Mouse (Mus musculus): ENCODE measurements around the gene Eif5a. TPM values are rescaled to one million over a fixed set of nuclear protein-coding genes. Genes with fewer than 3 reads are reported as not detected.

Eif5a gene
- polyA plus RNA-seq, 1 experiment from 2014 or later, result 1,371 TPM

DNA sequence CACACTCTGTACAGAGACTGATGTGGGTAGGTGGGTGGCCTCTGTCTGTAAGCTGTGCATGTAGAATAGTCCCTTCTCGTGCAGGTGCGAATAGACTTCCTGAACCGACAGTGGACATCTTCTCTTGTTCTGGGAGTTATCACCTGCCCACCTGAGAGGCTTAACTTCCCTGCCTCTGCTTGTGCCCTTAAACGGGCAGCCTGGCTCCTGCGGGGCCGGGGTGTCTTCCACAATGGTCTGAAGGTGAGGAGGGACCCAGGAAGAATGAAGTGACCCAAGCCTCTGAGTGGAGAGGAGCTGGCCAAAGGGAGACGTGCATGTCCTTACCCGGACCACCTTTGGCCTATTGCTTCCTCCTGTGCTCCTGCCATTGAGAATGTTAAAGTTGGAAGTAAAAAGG is 11.6 kb downstream of the Eif5a start:
- Histone ChIP-seq H3K9ac (ENCODE audit: low read depth, low read length) (no peak overlapping the region; the same call in 1 of the 2 replicates), H3K27ac (peak overlapping the region; percentile 50; the same call in 1 of the 2 replicates), H3K36me3 (ENCODE audit: insufficient read depth, low read length) (peaks cover 70% of the 10 kb centered on the region), H3K4me3 (replicated peaks; ENCODE audit: low read depth, low read length) (no peak overlapping the region), H3K4me2 (ENCODE audit: low read length) (no peak overlapping the region), H3K9me3 (replicated peaks; ENCODE audit: low read length) (no peaks in the 10 kb centered on the region), H3K4me1 (replicated peaks; ENCODE audit: insufficient read depth, low read length) (peaks cover 7% of the 10 kb centered on the region; the same call in 1 of the 2 replicates), H3K27me3 (ENCODE audit: insufficient read depth, low read length) (no peaks in the 10 kb centered on the region)
- TF ChIP-seq CTCF (IDR thresholded peaks at IDR 0.05; ENCODE audit: low read depth), result no peak
- ATAC-seq (replicated peaks; ENCODE audit: low FRiP score, low read depth) (no peak), DNase-seq (ENCODE audit: low spot score) (no peak)
- WGBS, result 92% methylated on average over 8 of the region's 8 CpGs

DNA sequence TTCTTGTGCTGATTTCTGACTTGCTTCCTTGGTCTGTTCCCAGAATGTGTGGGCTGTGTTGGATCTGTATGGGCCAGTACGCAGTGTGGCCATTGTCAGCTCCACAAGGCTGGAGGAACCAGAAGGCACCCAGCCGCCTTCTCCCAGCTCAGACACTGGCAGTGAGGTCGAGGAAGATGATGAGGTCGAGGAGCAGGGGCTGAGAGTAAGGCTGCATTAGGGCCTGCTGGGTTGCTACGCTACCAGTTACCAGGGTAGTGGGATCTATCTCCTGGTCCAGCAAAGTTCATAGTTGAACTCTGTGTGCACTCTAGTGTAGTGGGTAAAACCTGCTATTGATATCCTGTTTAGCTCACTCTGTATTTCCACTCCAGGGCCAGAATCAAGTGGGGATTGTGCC is 12.6 kb downstream of the Eif5a start:
- no peak overlapping the region for H3K27ac ChIP-seq
- ATAC-seq (replicated peaks; ENCODE audit: low FRiP score, low read depth) (no peak), DNase-seq (ENCODE audit: low spot score) (no peak)
- H3K9me3 ChIP-seq (replicated peaks; ENCODE audit: low read length), result no peaks in the 10 kb centered on the region
- no peaks in the 10 kb centered on the region for H3K27me3 ChIP-seq (ENCODE audit: insufficient read depth, low read length)
- peaks cover 75% of the 10 kb centered on the region for H3K36me3 ChIP-seq (ENCODE audit: insufficient read depth, low read length)
- H3K4me3 ChIP-seq (replicated peaks; ENCODE audit: low read depth, low read length), result no peak overlapping the region
- H3K4me1 ChIP-seq (replicated peaks; ENCODE audit: insufficient read depth, low read length), result no peaks in the 10 kb centered on the region; the same call in 1 of the 2 replicates
- H3K4me2 ChIP-seq (ENCODE audit: low read length), result peak overlapping the region; percentile 5; the same call in 1 of the 2 replicates
- H3K9ac ChIP-seq (ENCODE audit: low read depth, low read length), result no peak overlapping the region
- 91% methylated on average over 5 of the region's 5 CpGs for WGBS
- no peak for TF ChIP-seq CTCF (IDR thresholded peaks at IDR 0.05; ENCODE audit: low read depth)

DNA sequence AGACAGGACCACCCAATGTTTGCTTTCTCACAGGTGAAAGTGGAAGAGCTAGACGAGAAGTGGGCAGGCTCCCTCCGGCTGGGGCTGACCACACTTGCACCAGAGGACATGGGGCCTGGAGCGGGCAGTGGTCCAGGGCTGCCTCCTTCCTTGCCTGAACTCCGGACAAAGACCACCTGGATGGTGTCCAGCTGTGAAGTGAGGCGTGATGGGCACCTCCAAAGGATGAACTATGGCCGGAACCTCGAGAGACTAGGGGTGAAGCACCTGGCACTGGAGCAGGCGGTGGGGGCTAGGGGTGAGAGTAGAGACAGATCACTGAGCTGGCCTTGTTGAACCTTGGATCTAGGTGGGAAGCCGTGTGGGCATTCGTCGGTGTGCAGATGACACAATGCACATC is 13.1 kb downstream of the Eif5a start:
- WGBS, result 80% methylated on average over 11 of the region's 11 CpGs
- H3K4me2 ChIP-seq (ENCODE audit: low read length), result no peak overlapping the region
- H3K36me3 ChIP-seq (ENCODE audit: insufficient read depth, low read length), result peaks cover 81% of the 10 kb centered on the region
- no peak overlapping the region for H3K4me3 ChIP-seq (replicated peaks; ENCODE audit: low read depth, low read length)
- no peaks in the 10 kb centered on the region for H3K9me3 ChIP-seq (replicated peaks; ENCODE audit: low read length)
- no peaks in the 10 kb centered on the region; the same call in 1 of the 2 replicates for H3K4me1 ChIP-seq (replicated peaks; ENCODE audit: insufficient read depth, low read length)
- no peak for TF ChIP-seq CTCF (IDR thresholded peaks at IDR 0.05; ENCODE audit: low read depth)
- no peak for DNase-seq (ENCODE audit: low spot score)
- no peak overlapping the region for H3K9ac ChIP-seq (ENCODE audit: low read depth, low read length)
- ATAC-seq (replicated peaks; ENCODE audit: low FRiP score, low read depth), result peak; percentile 74
- no peaks in the 10 kb centered on the region for H3K27me3 ChIP-seq (ENCODE audit: insufficient read depth, low read length)
- H3K27ac ChIP-seq, result no peak overlapping the region

GRCm38 (mm10) chr11:69904311-69904710 is 17.4 kb downstream of the Eif5a start:
- Histone ChIP-seq H3K4me1 (replicated peaks; ENCODE audit: insufficient read depth, low read length) (peaks cover 17% of the 10 kb centered on the region; the same call in 1 of the 2 replicates), H3K27me3 (ENCODE audit: insufficient read depth, low read length) (no peaks in the 10 kb centered on the region), H3K36me3 (ENCODE audit: insufficient read depth, low read length) (peaks cover 52% of the 10 kb centered on the region), H3K9me3 (replicated peaks; ENCODE audit: low read length) (no peaks in the 10 kb centered on the region), H3K4me2 (ENCODE audit: low read length) (no peak overlapping the region), H3K9ac (ENCODE audit: low read depth, low read length) (no peak overlapping the region), H3K27ac (no peak overlapping the region), H3K4me3 (replicated peaks; ENCODE audit: low read depth, low read length) (no peak overlapping the region)
- DNase-seq (ENCODE audit: low spot score), result no peak
- no peak for TF ChIP-seq CTCF (IDR thresholded peaks at IDR 0.05; ENCODE audit: low read depth)
- no peak for ATAC-seq (replicated peaks; ENCODE audit: low FRiP score, low read depth)
- WGBS, result 95% methylated on average over 9 of the region's 9 CpGs

DNA sequence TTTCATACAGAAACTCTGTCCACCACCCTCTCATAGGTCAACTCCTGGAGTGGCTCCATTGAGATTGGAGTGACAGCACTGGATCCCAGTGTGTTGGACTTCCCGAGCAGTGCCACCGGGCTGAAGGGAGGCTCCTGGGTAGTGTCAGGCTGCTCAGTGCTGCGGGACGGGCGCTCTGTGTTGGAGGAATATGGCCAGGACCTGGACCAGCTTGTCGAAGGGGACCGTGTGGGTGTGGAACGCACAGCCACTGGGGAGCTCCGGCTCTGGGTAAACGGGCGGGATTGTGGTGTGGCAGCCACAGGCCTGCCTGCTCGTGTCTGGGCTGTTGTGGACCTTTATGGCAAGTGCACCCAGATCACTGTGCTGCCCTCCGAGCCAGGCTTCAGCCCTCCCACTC is 18.8 kb downstream of the Eif5a start:
- 82% methylated on average over 12 of the region's 13 CpGs for WGBS
- no peak for ATAC-seq (replicated peaks; ENCODE audit: low FRiP score, low read depth)
- Histone ChIP-seq H3K4me2 (ENCODE audit: low read length) (peak overlapping the region; percentile 90), H3K9me3 (replicated peaks; ENCODE audit: low read length) (no peaks in the 10 kb centered on the region), H3K27ac (no peak overlapping the region), H3K27me3 (ENCODE audit: insufficient read depth, low read length) (no peaks in the 10 kb centered on the region), H3K36me3 (ENCODE audit: insufficient read depth, low read length) (peaks cover 39% of the 10 kb centered on the region), H3K9ac (ENCODE audit: low read depth, low read length) (peak overlapping the region; percentile 77; the same call in 1 of the 2 replicates), H3K4me3 (replicated peaks; ENCODE audit: low read depth, low read length) (peak overlapping the region; percentile 62; the same call in 1 of the 2 replicates), H3K4me1 (replicated peaks; ENCODE audit: insufficient read depth, low read length) (peaks cover 17% of the 10 kb centered on the region; the same call in 1 of the 2 replicates)
- no peak for DNase-seq (ENCODE audit: low spot score)
- no peak for TF ChIP-seq CTCF (IDR thresholded peaks at IDR 0.05; ENCODE audit: low read depth)

DNA sequence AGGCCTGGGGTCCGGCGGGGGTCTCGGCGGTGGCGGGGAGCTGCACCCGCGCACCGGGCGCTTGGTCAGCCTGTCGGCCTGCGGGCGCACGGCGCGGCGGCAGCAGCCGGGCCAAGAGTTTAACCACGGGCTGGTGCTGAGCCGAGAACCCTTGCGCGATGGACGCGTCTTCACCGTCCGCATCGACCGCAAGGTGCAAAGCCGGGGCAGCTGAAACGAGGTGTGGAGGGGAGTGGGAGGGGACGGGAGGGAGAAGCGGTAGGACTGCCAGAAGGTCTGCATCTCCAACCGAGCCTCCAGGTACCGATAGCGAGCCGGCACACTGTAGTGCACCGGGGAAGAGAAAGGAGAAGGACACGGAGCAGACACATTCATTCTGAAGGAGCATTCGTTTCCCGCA is 19.8 kb downstream of the Eif5a start:
- 1% methylated on average over 39 of the region's 39 CpGs for WGBS
- no peak for TF ChIP-seq CTCF (IDR thresholded peaks at IDR 0.05; ENCODE audit: low read depth)
- Histone ChIP-seq H3K4me1 (replicated peaks; ENCODE audit: insufficient read depth, low read length) (peaks cover 17% of the 10 kb centered on the region; the same call in 1 of the 2 replicates), H3K27me3 (ENCODE audit: insufficient read depth, low read length) (no peaks in the 10 kb centered on the region), H3K4me3 (replicated peaks; ENCODE audit: low read depth, low read length) (peak overlapping the region; percentile 62), H3K4me2 (ENCODE audit: low read length) (peak overlapping the region; percentile 90), H3K36me3 (ENCODE audit: insufficient read depth, low read length) (peaks cover 30% of the 10 kb centered on the region), H3K9me3 (replicated peaks; ENCODE audit: low read length) (no peaks in the 10 kb centered on the region), H3K9ac (ENCODE audit: low read depth, low read length) (peak overlapping the region; percentile 77), H3K27ac (peak overlapping the region; percentile 93)
- ATAC-seq (replicated peaks; ENCODE audit: low FRiP score, low read depth) (no peak), DNase-seq (ENCODE audit: low spot score) (no peak)

DNA sequence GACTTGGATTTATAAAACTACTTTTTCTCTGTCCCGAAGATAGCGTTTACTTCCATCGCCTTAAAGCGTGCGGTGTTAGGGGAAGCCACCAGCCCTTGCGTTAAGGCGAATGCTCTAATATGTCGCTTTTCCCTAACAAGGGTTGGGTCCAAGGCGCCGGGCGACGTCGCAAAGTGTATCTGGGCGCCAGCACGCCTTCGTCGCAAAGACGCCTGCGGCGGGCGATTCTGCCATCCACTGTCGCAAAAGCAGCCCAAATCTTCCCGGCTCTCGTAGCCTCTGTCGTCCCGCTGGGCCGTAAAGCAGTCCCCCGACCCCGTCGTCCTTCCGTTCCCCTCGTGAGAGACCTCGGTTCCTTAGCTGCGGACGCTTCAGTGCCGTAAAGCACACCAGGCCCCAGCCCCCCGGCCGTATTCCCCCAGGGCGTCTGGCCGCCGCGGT is 20.3 kb downstream of the Eif5a start:
- H3K27me3 ChIP-seq (ENCODE audit: insufficient read depth, low read length), result no peaks in the 10 kb centered on the region
- no peaks in the 10 kb centered on the region for H3K9me3 ChIP-seq (replicated peaks; ENCODE audit: low read length)
- peaks cover 17% of the 10 kb centered on the region; the same call in 1 of the 2 replicates for H3K4me1 ChIP-seq (replicated peaks; ENCODE audit: insufficient read depth, low read length)
- ATAC-seq (replicated peaks; ENCODE audit: low FRiP score, low read depth) (peak; percentile 83), DNase-seq (ENCODE audit: low spot score) (peak; percentile 99)
- peak overlapping the region; percentile 93 for H3K27ac ChIP-seq
- H3K4me3 ChIP-seq (replicated peaks; ENCODE audit: low read depth, low read length), result peak overlapping the region; percentile 62
- WGBS, result under 1% methylated on average over 42 of the region's 42 CpGs
- H3K36me3 ChIP-seq (ENCODE audit: insufficient read depth, low read length), result peaks cover 24% of the 10 kb centered on the region
- no peak for TF ChIP-seq CTCF (IDR thresholded peaks at IDR 0.05; ENCODE audit: low read depth)
- H3K9ac ChIP-seq (ENCODE audit: low read depth, low read length), result peak overlapping the region; percentile 77
- peak overlapping the region; percentile 90 for H3K4me2 ChIP-seq (ENCODE audit: low read length)
